Mouse (Mus musculus) activated CD4-positive, CD25-positive, alpha-beta regulatory T cell, adult 4 months (primary cell): Measurements from ENCODE around the gene Cacna1c. TPM values are rescaled to one million over a fixed set of nuclear protein-coding genes. Genes with fewer than 3 reads are reported as not detected.

Source experiments
- ATAC-seq: one replicate; pipeline ENCODE4 v1.8.0; 2017
- polyA plus RNA-seq, 2 experiments: library from polyadenylated mRNA; unstranded; fragments of 100-300 nt; shearing (Covaris generic); gene quantifications; one replicate each; pipeline ENCODE4 v1.2.1; 2017

Cacna1c gene
- polyA plus RNA-seq, 2 experiments from 2014 or later: 1.1 TPM

- no peak for ATAC-seq
Observed at GRCm38 (mm10) chr6:119137768-119138167, 58.5 kb downstream of the Cacna1c start.

- no peak for ATAC-seq
Observed at GRCm38 (mm10) chr6:119132863-119133262, 63.4 kb downstream of the Cacna1c start.

- no peak for ATAC-seq
Observed at GRCm38 (mm10) chr6:119132111-119132735, 64.0 kb downstream of the Cacna1c start.

- no peak for ATAC-seq
Observed at GRCm38 (mm10) chr6:119129664-119130063, 66.6 kb downstream of the Cacna1c start.

- no peak for ATAC-seq
Observed at GRCm38 (mm10) chr6:119128521-119128920, 67.7 kb downstream of the Cacna1c start.

GRCm38 (mm10) chr6:119128076-119128475 is 68.1 kb downstream of the Cacna1c start:
- no peak for ATAC-seq

- ATAC-seq: no peak
Observed at GRCm38 (mm10) chr6:119126991-119127390, 69.2 kb downstream of the Cacna1c start.

GRCm38 (mm10) chr6:119118371-119118770 is 77.8 kb downstream of the Cacna1c start:
- ATAC-seq: no peak

GRCm38 (mm10) chr6:119116290-119116689 is 79.9 kb downstream of the Cacna1c start:
- no peak for ATAC-seq

- ATAC-seq: no peak
Observed at GRCm38 (mm10) chr6:119113362-119113761, 82.9 kb downstream of the Cacna1c start.

GRCm38 (mm10) chr6:119110369-119110768 is 85.8 kb downstream of the Cacna1c start:
- no peak for ATAC-seq

GRCm38 (mm10) chr6:119108466-119109394 is 87.5 kb downstream of the Cacna1c start:
- ATAC-seq: peak; percentile 49

GRCm38 (mm10) chr6:119107856-119108465 is 88.3 kb downstream of the Cacna1c start:
- no peak for ATAC-seq

- no peak for ATAC-seq
Observed at GRCm38 (mm10) chr6:119107140-119107855, 88.9 kb downstream of the Cacna1c start.

GRCm38 (mm10) chr6:119106726-119107125 is 89.5 kb downstream of the Cacna1c start:
- no peak for ATAC-seq

- ATAC-seq: no peak
Observed at GRCm38 (mm10) chr6:119105651-119106595, 90.3 kb downstream of the Cacna1c start.

GRCm38 (mm10) chr6:119104246-119104645 is 92.0 kb downstream of the Cacna1c start:
- ATAC-seq: no peak

- no peak for ATAC-seq
Observed at GRCm38 (mm10) chr6:119102936-119103335, 93.3 kb downstream of the Cacna1c start.

- no peak for ATAC-seq
Observed at GRCm38 (mm10) chr6:119099333-119099732, 96.9 kb downstream of the Cacna1c start.

- no peak for ATAC-seq
Observed at GRCm38 (mm10) chr6:119096481-119096880, 99.7 kb downstream of the Cacna1c start.

- no peak for ATAC-seq
Observed at GRCm38 (mm10) chr6:119095081-119095480, 101.1 kb downstream of the Cacna1c start.

- ATAC-seq: no peak
Observed at GRCm38 (mm10) chr6:119089173-119089572, 107.0 kb downstream of the Cacna1c start.
